Mouse (Mus musculus) adrenal gland, adult 2 months (tissue): ENCODE results near the gene Cd248. TPM values are rescaled to one million over a fixed set of nuclear protein-coding genes. Genes with fewer than 3 reads are reported as not detected.

Source experiments
- DNase-seq: peaks from one replicate; pipeline ENCODE4 v3.0.0; 2021
- polyA plus RNA-seq: library from polyadenylated mRNA; depleted of rRNA; stranded (reverse); fragments of >200 nt; gene quantifications from 2 replicates; pipeline ENCODE4 v1.2.3, GENCODE M21; 2012
- total RNA-seq, 2 experiments: library from RNA; stranded (reverse); gene quantifications; 2 replicates each; pipeline ENCODE4 v1.2.3; 2021

The Cd248 gene
- total and polyA plus RNA-seq, 3 experiments, result 10.4 to 24.1 (median 19.8) TPM

DNA sequence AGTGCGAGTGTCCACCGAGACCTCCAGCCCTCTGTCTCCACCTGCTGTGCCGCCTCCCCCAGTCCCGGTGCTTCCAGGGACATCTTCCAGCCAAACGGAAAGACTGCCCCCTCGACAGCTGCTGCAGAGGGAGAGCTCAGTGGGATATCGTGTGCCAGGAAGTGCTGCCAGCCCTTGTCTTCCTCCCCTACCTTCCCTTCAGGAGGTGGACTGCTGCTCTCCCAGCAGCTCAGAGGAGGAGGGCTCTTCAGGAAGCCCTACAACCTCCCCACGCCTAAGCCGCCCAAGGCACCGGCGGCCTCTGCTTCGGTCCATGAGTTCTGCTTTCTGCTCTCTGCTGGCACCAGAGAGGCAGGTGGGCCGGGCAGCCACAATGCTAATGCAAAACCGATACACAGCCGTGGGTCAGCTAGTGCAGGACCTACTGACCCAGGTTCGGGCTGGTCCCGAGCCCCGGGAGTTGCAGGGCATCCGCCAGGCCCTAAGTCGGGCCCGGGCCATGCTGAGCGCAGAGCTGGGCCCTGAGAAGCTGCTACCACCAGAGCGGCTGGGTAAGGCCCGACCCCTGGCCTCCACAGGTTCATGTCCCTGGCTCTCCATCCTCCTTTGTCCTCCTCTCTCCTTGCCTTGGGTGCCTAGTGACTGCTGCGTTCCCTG is 15.6 kb upstream of the Cd248 start:
- no peak for DNase-seq

DNA sequence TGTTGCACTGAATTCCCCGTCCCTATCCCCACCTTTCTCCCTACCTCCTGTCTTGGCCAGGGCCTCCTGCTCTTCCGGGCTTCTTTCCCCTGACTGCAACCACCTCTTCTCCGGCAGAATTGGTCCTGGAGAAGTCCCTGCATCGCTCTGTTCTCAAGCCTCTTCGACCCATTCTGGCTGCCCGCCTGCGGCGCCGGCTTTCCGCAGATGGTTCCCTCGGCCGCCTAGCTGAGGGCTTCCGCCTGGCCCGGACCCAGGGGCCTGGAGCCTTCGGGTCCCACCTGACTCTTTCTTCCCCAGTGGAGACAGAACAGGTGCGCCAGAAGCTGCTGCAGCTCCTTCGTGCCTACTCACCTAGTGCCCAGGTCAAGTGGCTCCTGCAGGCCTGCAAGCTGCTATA is 15.0 kb upstream of the Cd248 start:
- no peak for DNase-seq

DNA sequence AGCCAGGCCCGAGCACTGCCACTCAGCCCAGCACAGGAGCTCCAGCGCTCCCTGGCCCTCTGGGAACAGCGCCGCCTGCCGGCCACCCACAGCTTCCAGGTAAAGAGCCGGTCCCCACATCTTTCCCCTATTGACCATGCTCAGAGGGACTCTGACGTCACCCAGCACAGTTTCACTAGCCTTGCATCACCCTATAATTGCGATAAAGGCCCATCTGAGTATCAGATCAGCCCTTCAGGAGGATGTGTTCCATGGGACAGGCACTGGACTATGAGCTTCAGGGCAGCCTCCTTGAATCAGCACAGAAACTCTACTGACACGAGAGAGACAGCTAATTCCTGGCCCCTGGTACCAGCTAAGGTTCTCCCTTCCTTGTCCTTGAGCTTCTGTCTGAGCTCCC is 14.0 kb upstream of the Cd248 start:
- DNase-seq, result peak; percentile 55

DNA sequence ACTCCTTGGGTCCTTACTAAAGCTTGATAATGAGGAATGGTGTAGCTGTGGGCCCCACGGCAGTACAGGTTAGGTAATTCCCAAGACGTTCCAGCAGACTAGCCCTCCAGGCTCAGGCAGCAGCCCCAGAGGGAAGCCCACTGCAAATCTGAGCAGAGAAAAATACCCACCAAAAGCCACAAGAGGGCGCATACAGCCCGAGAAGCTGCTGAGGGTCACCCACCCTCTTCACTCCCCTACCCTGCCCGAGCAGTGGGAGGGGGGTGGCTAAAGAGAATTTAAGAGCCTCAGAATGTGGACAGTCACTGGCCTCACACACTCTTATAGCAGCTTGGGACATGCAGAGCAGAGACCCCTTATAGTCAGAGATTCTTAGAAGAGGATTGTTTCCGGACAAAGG is 11.6 kb upstream of the Cd248 start:
- DNase-seq, result no peak

DNA sequence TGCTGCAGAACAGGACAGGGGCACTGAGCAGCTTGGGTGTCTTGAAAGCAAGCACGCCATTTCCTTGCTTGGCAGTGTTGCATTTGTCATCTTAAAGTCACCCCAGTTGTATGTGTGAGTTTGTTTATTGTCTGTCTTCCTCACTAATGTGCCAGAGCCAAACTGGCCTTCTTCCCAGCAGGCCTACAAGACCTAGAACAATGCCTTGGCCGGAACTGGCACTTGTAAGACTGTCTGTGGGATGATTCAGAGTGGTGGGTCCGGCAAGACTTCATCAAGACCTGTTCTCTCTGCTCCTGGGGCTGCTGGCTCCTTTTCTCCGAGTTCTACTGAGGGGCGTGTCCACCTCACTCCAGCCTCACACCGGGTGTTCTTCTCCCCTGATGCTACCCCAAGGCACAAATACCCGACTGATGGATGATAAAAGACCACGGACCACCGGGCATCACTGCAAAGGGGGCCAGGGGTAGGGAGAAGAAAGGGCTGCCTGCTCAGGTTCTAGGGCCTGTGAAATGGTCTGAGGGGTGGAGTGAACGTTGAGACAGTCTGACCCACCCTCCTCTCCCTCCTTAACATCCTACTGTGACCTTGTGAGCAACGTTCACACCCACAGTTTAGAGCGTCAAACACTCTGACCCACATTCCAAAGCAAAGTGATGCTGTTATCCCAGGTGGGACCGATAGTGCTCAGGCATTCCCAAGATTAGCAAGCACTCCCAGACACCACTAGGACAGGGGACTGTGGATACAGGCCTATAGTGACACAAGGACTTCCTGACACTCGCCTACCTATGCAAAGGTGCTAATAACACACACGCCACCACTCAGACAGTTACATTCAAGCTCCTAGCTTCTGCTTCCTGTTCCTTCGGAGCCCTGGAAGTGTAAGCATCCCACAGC is 9.8 kb upstream of the Cd248 start:
- no peak for DNase-seq

DNA sequence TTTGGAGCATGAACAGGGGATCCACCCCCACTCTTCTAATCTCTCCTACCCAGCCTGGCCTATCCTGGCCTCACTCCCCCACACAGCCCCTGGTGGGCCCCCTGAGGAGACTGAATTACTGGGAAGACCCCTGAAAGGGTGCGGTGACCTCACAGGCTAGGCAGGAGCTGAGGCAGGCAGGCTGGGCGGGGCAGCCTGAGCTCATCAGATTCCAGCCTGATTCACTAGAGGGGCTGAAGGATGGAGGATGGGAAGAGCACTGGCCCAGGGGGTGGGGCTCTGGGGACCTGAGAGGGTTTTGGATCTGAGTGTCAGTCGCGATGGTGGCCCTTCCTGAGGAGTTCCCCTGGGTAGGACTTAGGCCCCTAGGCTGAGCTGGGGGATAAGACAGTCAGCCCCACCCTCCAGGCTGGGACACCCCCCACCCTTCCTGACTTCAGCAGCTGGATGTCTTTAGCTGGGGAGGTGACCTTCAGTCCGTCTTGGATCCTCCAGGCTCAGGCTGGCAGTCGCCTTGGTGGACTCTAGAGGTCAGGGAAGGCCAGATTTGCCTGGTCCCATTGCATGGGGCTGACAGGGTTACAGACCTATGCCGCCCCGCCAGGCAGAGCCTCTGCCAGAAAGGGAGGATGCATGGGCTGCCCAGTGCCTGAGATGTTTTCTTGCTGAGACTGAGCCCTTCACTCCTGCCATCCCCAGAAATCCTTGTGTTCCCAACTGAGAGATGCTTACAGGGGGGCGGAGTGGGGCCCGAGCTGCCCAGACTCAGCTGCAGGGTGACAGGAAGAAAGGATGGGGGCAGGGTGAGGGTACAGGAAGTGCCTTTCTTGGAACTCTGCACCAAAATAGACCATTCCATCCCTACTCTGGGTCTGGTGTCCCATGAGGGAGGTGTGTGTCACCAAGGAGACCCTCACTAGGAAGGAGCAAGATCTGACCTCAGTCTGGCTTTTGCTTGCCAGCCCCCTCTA is 8.8 kb upstream of the Cd248 start:
- no peak for DNase-seq

DNA sequence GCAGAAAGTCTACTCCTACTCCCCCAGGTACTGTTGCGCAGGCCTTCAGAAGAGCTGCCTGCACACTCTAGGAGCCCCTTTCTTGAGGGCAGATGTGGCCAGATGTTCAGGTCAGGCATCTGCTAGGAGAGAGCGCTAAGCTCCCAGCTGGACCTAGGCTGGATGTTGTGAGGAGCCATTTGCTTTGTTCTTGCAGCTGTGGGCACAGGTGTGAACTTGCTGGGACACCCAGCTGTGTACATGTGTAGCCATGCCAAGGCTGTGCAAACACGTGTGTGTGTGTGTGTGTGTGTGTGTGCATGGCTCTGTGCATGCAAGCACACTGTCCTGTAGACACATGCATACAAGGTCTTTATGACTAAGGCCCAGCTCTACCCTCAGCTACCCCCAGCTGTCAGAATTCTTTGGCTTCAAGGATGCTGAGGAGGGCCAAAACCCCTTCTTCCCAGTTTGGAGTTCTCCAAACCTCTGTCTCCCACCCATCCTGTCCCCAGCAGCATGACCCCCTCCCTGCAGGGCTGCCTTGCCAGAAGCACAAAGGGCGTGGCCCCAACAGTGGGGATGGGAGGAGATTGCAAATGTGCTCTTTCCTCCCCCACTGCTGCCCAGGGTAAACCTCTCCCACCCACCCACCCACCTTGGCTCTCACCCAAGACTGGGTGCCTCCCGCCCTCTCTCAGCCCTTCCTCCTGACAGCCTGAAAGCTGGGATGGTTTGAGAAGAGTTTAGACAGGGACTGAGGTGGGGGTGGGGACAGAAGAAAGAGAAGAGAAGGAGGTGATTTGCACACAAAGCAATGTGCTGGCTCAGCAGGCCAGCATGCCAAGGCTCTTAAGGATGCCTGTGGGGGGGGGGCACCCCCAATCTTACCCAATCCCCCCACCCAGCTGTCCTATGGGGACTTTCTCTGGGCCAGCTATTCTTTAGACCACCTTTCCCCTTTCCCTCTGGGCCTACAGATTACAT is 7.2 kb upstream of the Cd248 start:
- DNase-seq, result no peak

DNA sequence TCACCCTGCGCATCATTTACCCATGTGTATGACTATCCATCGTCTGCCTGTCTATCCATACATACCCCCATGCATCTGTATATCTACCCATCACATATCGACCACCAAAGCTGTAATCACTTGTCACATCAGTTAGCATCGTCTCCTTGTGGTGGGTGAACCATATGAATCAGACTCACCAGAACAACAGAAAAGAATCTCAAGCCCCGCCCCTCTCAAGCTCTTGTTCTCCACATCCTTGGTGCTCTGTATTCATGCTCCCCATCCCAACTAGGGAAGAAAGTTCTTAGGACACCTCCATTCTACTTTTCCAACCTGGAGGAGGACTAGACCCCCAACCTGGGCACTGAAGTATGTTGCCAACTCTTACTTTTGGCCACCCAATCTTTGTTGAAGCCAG is 5.8 kb upstream of the Cd248 start:
- no peak for DNase-seq

DNA sequence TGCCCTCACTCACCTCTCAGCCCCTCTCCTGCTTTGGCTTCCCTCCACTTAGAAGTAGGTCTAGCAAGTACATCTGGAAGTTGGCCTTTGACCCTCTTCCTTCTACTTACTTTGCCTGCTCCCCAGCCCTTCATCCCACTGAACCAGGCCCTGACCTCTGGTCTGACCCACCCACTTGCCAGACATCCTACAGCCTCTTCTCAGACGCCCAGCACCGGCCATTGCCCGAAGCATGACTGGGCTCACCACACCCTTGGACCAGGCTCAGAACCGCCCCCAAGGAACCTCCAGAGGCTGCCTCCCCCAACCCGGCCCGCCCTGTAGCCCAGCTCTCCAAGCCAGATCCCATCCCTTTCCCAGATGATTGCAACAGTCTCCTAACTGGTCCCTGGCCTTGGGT is 5.4 kb upstream of the Cd248 start:
- no peak for DNase-seq

DNA sequence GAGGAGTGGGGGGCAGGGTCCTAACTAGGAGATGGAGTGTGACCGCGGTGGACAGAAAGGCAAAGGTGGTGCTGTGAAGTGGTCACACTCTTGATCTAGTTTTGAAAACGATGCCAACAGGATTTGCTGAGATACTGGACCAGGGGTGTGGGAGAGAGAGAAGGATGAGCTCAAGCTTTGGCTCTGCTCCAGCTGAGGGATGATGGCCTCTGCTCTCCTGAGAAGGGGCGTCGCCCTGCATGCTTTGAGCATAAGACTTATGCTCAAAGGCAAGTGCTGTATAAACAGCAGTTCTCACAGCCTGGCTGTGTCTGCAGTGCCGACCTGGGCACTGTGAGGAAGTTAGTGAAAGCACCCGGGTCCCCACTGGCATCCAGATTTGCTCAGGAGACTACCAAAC is 2.8 kb upstream of the Cd248 start:
- no peak for DNase-seq

DNA sequence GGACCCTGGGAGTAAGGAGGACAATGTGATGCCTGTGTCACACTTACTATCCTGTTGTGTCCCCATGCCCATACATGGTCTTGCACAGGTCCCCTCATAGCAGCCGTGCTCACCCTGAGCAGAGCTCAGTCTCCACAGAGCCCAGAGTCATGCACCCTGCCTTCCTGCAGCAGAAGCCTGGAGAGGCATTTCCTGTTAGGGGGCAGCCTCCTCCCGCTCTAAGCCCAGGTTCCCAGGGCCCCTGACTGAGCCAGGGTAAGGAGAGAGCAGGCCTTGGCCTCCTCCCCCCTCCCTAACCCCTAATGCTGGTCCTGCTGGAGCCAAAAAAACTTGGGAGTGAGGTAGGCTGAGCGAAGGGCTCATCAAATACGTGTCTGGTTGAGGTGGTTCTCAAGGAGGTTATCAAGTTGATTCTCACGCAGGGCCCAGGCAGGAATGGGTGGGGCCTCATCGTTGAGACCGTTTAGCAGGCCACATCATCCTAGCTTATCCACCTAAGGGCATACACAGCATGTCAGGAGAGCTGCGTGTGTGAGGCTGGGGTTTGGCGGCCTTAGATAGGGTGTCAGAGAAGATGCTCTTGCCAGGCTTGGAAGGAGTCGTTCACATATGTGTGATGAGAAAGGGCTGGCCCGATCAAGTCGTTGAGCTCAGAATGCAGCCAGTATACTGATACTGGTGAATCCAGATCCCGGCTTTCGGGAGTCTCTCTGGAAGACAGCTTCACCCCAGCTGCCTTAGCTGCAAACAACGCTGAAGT is 658 bp upstream of the Cd248 start:
- DNase-seq, result no peak

DNA sequence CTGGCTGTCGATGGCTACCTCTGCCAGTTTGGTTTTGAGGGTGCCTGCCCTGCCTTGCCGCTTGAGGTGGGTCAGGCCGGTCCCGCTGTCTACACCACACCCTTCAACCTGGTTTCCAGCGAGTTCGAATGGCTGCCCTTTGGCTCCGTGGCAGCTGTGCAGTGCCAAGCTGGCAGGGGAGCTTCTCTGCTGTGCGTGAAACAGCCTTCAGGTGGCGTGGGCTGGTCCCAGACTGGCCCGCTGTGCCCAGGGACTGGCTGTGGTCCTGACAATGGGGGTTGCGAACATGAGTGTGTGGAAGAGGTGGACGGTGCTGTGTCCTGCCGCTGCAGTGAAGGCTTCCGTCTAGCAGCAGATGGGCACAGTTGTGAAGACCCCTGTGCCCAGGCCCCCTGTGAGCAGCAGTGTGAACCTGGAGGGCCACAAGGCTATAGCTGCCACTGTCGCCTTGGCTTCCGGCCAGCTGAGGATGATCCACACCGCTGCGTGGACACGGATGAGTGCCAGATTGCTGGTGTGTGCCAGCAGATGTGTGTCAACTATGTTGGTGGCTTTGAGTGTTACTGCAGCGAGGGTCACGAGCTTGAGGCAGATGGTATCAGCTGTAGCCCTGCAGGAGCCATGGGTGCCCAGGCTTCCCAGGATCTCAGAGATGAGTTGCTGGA is 824 bp downstream of the Cd248 start:
- no peak for DNase-seq

DNA sequence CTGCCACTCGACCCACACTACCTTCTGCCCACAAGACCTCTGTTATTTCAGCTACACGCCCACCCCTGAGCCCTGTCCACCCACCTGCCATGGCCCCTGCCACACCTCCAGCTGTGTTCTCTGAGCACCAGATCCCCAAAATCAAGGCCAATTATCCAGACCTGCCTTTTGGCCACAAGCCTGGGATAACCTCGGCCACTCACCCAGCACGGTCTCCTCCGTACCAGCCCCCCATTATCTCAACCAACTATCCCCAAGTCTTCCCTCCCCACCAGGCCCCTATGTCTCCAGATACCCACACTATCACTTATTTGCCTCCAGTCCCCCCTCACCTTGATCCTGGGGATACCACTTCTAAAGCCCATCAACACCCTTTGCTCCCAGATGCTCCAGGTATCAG is 1.6 kb downstream of the Cd248 start:
- DNase-seq, result no peak

DNA sequence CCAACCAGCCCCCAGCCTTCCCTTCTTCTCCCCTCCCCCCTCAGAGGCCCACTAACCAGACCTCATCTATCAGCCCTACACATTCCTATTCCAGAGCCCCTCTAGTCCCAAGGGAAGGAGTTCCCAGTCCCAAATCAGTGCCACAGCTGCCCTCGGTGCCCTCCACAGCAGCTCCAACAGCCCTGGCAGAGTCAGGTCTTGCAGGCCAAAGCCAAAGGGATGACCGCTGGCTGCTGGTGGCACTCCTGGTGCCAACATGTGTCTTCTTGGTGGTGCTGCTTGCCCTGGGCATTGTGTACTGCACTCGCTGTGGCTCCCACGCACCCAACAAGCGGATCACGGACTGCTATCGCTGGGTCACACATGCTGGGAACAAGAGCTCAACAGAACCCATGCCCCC is 2.1 kb downstream of the Cd248 start:
- DNase-seq, result no peak

DNA sequence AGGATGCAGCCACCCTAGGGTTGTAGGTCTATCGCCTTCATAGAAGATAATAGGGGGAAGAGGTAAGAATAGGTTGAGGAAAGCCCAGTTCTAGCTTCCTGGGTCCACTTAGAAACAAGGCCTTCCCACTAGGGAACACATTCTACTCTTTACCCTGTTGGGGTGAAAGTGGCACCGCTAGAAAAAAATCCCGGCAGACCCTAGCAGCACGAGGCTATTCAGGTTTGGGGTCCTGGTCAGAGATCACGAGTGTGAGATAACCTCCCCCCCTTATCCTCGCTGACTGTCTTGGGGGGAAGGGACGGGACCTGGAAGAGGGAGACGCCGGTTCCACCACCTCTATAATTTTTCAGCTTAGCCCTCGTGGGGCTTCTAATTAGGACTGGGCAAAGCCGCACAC is 3.2 kb downstream of the Cd248 start:
- no peak for DNase-seq

DNA sequence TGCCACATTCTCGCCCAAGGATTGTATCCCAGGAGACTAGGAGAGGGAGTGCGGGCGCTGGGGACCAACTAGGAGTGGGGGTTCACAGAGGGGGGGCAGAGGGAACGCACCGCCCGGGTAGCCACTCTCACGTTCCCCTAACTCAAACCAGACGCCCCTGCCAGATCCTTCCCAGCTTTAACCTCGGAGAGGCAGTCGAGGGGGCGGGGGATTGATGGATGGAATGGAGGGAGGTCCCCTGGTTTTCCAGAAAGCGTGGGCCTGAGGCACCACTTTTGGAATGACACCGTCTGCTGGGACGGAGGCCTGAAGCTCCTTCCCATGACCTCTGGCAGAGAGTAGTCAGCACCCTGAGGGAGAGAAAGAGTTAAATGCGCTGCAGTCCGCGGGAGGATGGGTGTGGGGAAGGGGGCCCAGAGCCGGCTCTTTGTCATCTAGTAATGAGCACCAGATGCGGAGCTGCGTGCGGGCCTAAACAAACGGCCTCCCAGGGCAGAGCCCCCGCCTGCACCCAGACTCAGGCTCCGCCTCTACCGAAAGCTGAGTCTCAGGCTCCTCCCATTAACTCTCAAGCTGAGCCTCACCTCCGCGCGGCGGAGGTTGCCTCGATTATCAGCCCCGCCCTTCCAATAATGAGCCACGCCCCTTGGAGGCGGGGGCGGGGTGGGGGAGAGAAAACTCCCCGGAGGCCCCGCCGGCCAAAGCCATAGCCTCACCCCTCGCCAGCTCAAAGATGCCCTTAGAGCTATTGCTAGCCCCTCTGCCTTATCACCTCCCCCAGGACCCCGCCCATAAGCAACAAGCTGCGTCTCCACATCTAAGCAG is 3.9 kb downstream of the Cd248 start:
- peak; percentile 86 for DNase-seq

DNA sequence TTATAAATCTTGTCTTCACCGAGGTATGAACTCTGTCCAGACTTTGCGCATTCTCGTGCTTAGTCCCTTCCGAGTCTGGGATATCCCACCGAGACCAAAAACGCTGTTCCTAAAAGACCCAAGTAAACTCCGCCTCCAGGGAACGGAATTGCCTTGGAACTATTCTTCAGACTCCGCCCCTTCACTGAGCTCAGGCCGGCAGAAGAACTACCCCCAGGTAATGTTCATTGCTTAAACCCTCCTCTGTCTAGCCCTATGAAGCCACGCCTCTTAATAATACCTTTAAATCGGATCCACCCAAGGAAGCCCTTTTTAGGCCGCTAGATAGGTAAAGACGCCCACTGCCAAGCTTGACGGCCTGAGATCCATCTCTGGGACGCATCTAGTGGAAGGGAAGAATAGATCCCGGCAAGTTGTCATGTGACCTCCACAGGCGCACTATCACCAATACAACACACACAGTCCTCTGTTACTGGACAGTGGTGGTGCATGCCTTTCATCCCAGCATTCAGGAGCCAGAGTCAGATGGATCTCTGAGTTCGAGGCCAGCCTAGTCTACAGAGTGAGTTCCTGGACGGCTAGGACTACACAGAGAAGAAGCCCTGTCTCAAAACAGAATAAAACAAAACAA is 4.6 kb downstream of the Cd248 start:
- DNase-seq, result peak; percentile 38

DNA sequence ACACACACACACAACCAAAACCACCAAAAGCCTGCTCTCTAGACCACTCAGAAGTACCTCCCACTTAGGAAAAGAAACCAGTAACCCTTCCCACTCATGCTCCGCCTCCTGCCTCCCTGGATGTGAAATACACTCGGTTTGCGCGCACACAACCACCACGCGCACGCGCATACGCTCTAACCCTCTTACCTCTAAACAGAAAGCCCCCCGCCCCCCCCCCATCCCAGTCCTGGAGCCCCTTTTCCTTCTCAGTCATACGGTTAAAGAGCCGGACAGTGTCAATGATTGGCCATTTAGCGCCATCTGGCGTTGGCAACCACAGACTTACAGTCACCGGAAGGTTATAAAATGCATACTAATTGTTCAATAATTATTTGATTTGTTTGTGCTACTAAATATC is 5.2 kb downstream of the Cd248 start:
- peak; percentile 45 for DNase-seq

DNA sequence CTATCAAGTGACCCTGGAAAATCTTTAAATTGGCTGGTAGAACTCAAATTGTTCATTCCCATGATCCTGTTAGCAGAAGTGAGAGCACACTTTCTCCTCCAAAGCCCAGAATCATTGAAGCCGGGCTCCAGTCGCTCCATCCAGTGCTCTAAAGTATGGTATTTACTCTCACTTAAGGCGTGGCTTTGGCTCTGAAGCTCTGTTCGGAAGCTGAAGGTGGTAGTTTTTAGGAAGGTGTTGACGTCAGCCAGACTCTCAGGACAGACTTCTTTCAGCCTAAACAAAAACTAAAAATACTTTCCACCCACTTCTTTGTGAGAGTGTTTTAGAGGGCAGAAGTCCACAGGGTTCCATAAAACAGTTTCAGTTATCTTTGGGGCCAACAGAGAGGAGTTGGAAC is 5.6 kb downstream of the Cd248 start:
- DNase-seq, result no peak
